Mouse (Mus musculus) midbrain, embryonic 16.5 days (tissue): Measurements from ENCODE around the gene Psrc1. TPM values are rescaled to one million over a fixed set of nuclear protein-coding genes. Genes with fewer than 3 reads are reported as not detected.

Experiments used
- ATAC-seq: fragments of 200-750 bp; cut with Nextera tagmentation; 2 replicates; pipeline ENCODE4 v1.8.0; 2017; ENCODE audit warnings: moderate TSS enrichment
- H3K27ac ChIP-seq: fragments of 300-500 bp; sonication (generic); 2 replicates; pipeline ENCODE4 v1.5.1; 2014; ENCODE audit warnings: mild to moderate bottlenecking, low read length, mixed read lengths
- H3K27me3 ChIP-seq: fragments of 300-500 bp; sonication (generic); 2 replicates; pipeline ENCODE4 v1.6.1; 2014; ENCODE audit warnings: low read depth, low read length, mixed read lengths; ENCODE audit not compliant: control insufficient read depth, insufficient read depth
- H3K36me3 ChIP-seq: fragments of 300-500 bp; sonication (generic); 2 replicates; pipeline ENCODE4 v1.6.1; 2014; ENCODE audit warnings: mild to moderate bottlenecking, low read length, moderate library complexity, mixed read lengths; ENCODE audit not compliant: control insufficient read depth, insufficient read depth
- H3K4me1 ChIP-seq: fragments of 300-500 bp; sonication (generic); 2 replicates; pipeline ENCODE4 v1.6.1; 2014; ENCODE audit warnings: mild to moderate bottlenecking, low read length, mixed read lengths; ENCODE audit not compliant: control insufficient read depth, insufficient read depth
- H3K4me2 ChIP-seq: fragments of 300-500 bp; sonication (generic); 2 replicates; pipeline ENCODE4 v1.6.1; 2014; ENCODE audit warnings: mild to moderate bottlenecking, low read length, mixed read lengths
- H3K4me3 ChIP-seq: fragments of 300-500 bp; sonication (generic); 2 replicates; pipeline ENCODE4 v1.5.1; 2014; ENCODE audit warnings: low read depth, mild to moderate bottlenecking, low read length, moderate library complexity, mixed read lengths
- H3K9ac ChIP-seq: fragments of 300-500 bp; sonication (generic); 2 replicates; pipeline ENCODE4 v1.6.1; 2014; ENCODE audit warnings: low read depth, low read length, mixed read lengths
- H3K9me3 ChIP-seq: fragments of 300-500 bp; sonication (generic); replicated peaks from 2 replicates; pipeline ENCODE4 v1.6.1; 2014; ENCODE audit warnings: mild to moderate bottlenecking, low read length, mixed read lengths; ENCODE audit not compliant: control insufficient read depth, poor library complexity, severe bottlenecking
- WGBS: fragments of 180-500 bp; shearing (Covaris S2); extraction: QIAGEN DNeasy Blood & Tissue Kit; methylation state at CpG from one replicate; pipeline ENCODE4 v1.1.7; 2014; 5-methylcytosine and 5-hydroxymethylcytosine counted together
- polyA plus RNA-seq: library from polyadenylated mRNA; unstranded; fragments of >200 nt; fragmentation: Nextera tagmentation; extraction: Ambion mirVana; gene quantifications from 2 replicates; pipeline ENCODE4 v1.2.1, GENCODE M21; 2015

The Psrc1 gene
- polyA plus RNA-seq, 1 experiment from 2014 or later, result 5.2 TPM

- no peak overlapping the region; the same call in 1 of the 2 replicates for H3K9ac ChIP-seq
- no peaks in the 10 kb centered on the region for H3K9me3 ChIP-seq
- peaks cover 4% of the 10 kb centered on the region; the same call in 1 of the 2 replicates for H3K4me1 ChIP-seq
- WGBS, result 9% methylated on average over 7 of the region's 7 CpGs
- ATAC-seq, result no peak; the same call in 1 of the 2 replicates
- no peak overlapping the region for H3K4me2 ChIP-seq
- H3K36me3 ChIP-seq, result peaks cover 10% of the 10 kb centered on the region
- no peak overlapping the region for H3K27ac ChIP-seq
- no peaks in the 10 kb centered on the region for H3K27me3 ChIP-seq
- no peak overlapping the region for H3K4me3 ChIP-seq
Observed at GRCm38 (mm10) chr3:108360894-108361293, 22.7 kb upstream of the Psrc1 start.

GRCm38 (mm10) chr3:108363626-108364025 lies 20.0 kb upstream of the Psrc1 start:
- H3K4me3 ChIP-seq, result no peak overlapping the region
- H3K9ac ChIP-seq, result no peak overlapping the region
- no peak overlapping the region for H3K27ac ChIP-seq
- 0 out of 2 replicates have a peak, but pooled peaks have one; percentile 22 for ATAC-seq
- H3K4me1 ChIP-seq, result peaks cover 4% of the 10 kb centered on the region; the same call in 1 of the 2 replicates
- H3K4me2 ChIP-seq, result no peak overlapping the region
- no peaks in the 10 kb centered on the region for H3K9me3 ChIP-seq
- WGBS, result 68% methylated on average over 3 of the region's 3 CpGs
- no peaks in the 10 kb centered on the region for H3K36me3 ChIP-seq
- H3K27me3 ChIP-seq, result no peaks in the 10 kb centered on the region

- Histone ChIP-seq H3K4me3 (no peak within 1 kb of the TSS), H3K9ac (no peak within 1 kb of the TSS), H3K4me1 (peaks cover 4% of the 10 kb centered on the region; the same call in 1 of the 2 replicates), H3K27me3 (no peaks in the 10 kb centered on the region), H3K36me3 (no peaks in the 10 kb centered on the region), H3K4me2 (no peak within 1 kb of the TSS), H3K9me3 (no peaks in the 10 kb centered on the region), H3K27ac (no peak within 1 kb of the TSS)
- WGBS, result 74% methylated on average over 9 of the region's 9 CpGs
- peak; percentile 34; the same call in 1 of the 2 replicates for ATAC-seq
Observed at GRCm38 (mm10) chr3:108364270-108364995, 19.2 kb upstream of the Psrc1 start, which contains the start of gene Mybphl. Gene Mybphl, plus strand, starts transcription at chr3:108364911.

GRCm38 (mm10) chr3:108367173-108367572 lies 16.5 kb upstream of the Psrc1 start:
- WGBS, result 53% methylated on average over 9 of the region's 9 CpGs

GRCm38 (mm10) chr3:108367828-108368227 lies 15.8 kb upstream of the Psrc1 start:
- no peak overlapping the region for H3K9ac ChIP-seq
- H3K4me2 ChIP-seq, result no peak overlapping the region
- no peaks in the 10 kb centered on the region for H3K27me3 ChIP-seq
- H3K36me3 ChIP-seq, result no peaks in the 10 kb centered on the region
- no peak overlapping the region for H3K4me3 ChIP-seq
- WGBS, result 74% methylated on average over 3 of the region's 3 CpGs
- no peaks in the 10 kb centered on the region for H3K9me3 ChIP-seq
- no peak for ATAC-seq
- H3K4me1 ChIP-seq, result no peaks in the 10 kb centered on the region; the same call in 1 of the 2 replicates
- H3K27ac ChIP-seq, result no peak overlapping the region

More at GRCm38 (mm10) chr3:108367173-108367572, 16.5 kb upstream of the Psrc1 start:
- H3K4me2 ChIP-seq, result peak overlapping the region; percentile 34
- H3K27me3 ChIP-seq, result no peaks in the 10 kb centered on the region
- H3K27ac ChIP-seq, result no peak overlapping the region; the same call in 1 of the 2 replicates
- ATAC-seq, result no peak
- H3K9ac ChIP-seq, result no peak overlapping the region
- no peaks in the 10 kb centered on the region for H3K9me3 ChIP-seq
- peak overlapping the region; percentile 15; the same call in 1 of the 2 replicates for H3K4me3 ChIP-seq
- no peaks in the 10 kb centered on the region; the same call in 1 of the 2 replicates for H3K4me1 ChIP-seq
- no peaks in the 10 kb centered on the region for H3K36me3 ChIP-seq

GRCm38 (mm10) chr3:108368721-108369120 lies 14.9 kb upstream of the Psrc1 start:
- no peaks in the 10 kb centered on the region for H3K27me3 ChIP-seq
- ATAC-seq, result no peak
- H3K36me3 ChIP-seq, result no peaks in the 10 kb centered on the region
- no peak overlapping the region for H3K4me2 ChIP-seq
- H3K9me3 ChIP-seq, result no peaks in the 10 kb centered on the region
- no peaks in the 10 kb centered on the region; the same call in 1 of the 2 replicates for H3K4me1 ChIP-seq
- no peak overlapping the region for H3K27ac ChIP-seq
- H3K4me3 ChIP-seq, result no peak overlapping the region
- no peak overlapping the region for H3K9ac ChIP-seq
- 85% methylated on average over 5 of the region's 5 CpGs for WGBS

GRCm38 (mm10) chr3:108372274-108372673 lies 11.4 kb upstream of the Psrc1 start:
- 66% methylated on average over 3 of the region's 3 CpGs for WGBS
- H3K9ac ChIP-seq, result no peak overlapping the region
- H3K36me3 ChIP-seq, result no peaks in the 10 kb centered on the region
- H3K4me1 ChIP-seq, result no peaks in the 10 kb centered on the region
- H3K4me3 ChIP-seq, result no peak overlapping the region
- H3K27ac ChIP-seq, result no peak overlapping the region
- H3K4me2 ChIP-seq, result no peak overlapping the region
- ATAC-seq, result no peak
- H3K27me3 ChIP-seq, result no peaks in the 10 kb centered on the region
- no peaks in the 10 kb centered on the region for H3K9me3 ChIP-seq

- Histone ChIP-seq H3K4me3 (no peak overlapping the region), H3K4me1 (no peaks in the 10 kb centered on the region), H3K9ac (no peak overlapping the region), H3K27me3 (no peaks in the 10 kb centered on the region), H3K27ac (no peak overlapping the region), H3K36me3 (no peaks in the 10 kb centered on the region), H3K4me2 (no peak overlapping the region), H3K9me3 (no peaks in the 10 kb centered on the region)
- 90% methylated on average over 3 of the region's 3 CpGs for WGBS
- no peak for ATAC-seq
Observed at GRCm38 (mm10) chr3:108372691-108373090, 10.9 kb upstream of the Psrc1 start.
